Mouse (Mus musculus): ENCODE results near the gene Ptprg. TPM values are rescaled to one million over a fixed set of nuclear protein-coding genes. Genes with fewer than 3 reads are reported as not detected.

The Ptprg gene
- polyA plus RNA-seq, 1 experiment from 2014 or later, result 37.0 TPM

- DNase-seq (ENCODE audit: extremely low spot score, low spot score), result no peak
- 66% methylated on average over 8 of the region's 8 CpGs for WGBS
- no peaks in the 10 kb centered on the region for H3K9me3 ChIP-seq
Measured at GRCm38 (mm10) chr14:11608366-11608765, 55.0 kb downstream of the Ptprg start.

GRCm38 (mm10) chr14:11609857-11610582, 56.7 kb downstream of the Ptprg start:
- no peak for DNase-seq (ENCODE audit: extremely low spot score, low spot score)
- no peak overlapping the region for H3K27ac ChIP-seq
- no peaks in the 10 kb centered on the region for H3K27me3 ChIP-seq (ENCODE audit: poor library complexity, severe bottlenecking)
- no peaks in the 10 kb centered on the region for H3K9me3 ChIP-seq
- peaks cover 15% of the 10 kb centered on the region for H3K4me1 ChIP-seq
- H3K4me3 ChIP-seq, result no peak overlapping the region
- no peaks in the 10 kb centered on the region for H3K36me3 ChIP-seq (replicated peaks)
- 95% methylated on average over 7 of the region's 7 CpGs for WGBS

More at GRCm38 (mm10) chr14:11608366-11608765, 55.0 kb downstream of the Ptprg start:
- H3K4me1 ChIP-seq, result peaks cover 26% of the 10 kb centered on the region
- no peaks in the 10 kb centered on the region for H3K36me3 ChIP-seq (replicated peaks)
- H3K27me3 ChIP-seq (ENCODE audit: poor library complexity, severe bottlenecking), result no peaks in the 10 kb centered on the region
- H3K4me3 ChIP-seq, result no peak overlapping the region
- H3K27ac ChIP-seq, result no peak overlapping the region

- Histone ChIP-seq H3K4me1 (peaks cover 18% of the 10 kb centered on the region), H3K4me3 (no peak overlapping the region), H3K27me3 (ENCODE audit: poor library complexity, severe bottlenecking) (no peaks in the 10 kb centered on the region), H3K36me3 (replicated peaks) (no peaks in the 10 kb centered on the region), H3K27ac (no peak overlapping the region), H3K9me3 (no peaks in the 10 kb centered on the region)
- 94% methylated on average over 5 of the region's 5 CpGs for WGBS
- DNase-seq (ENCODE audit: extremely low spot score, low spot score), result no peak
Measured at GRCm38 (mm10) chr14:11612426-11612825, 59.1 kb downstream of the Ptprg start.

GRCm38 (mm10) chr14:11613146-11613545, 59.8 kb downstream of the Ptprg start:
- Histone ChIP-seq H3K9me3 (no peaks in the 10 kb centered on the region), H3K27ac (no peak overlapping the region), H3K27me3 (ENCODE audit: poor library complexity, severe bottlenecking) (no peaks in the 10 kb centered on the region), H3K4me1 (peaks cover 22% of the 10 kb centered on the region), H3K36me3 (replicated peaks) (no peaks in the 10 kb centered on the region), H3K4me3 (no peak overlapping the region)
- 94% methylated on average over 3 of the region's 3 CpGs for WGBS
- DNase-seq (ENCODE audit: extremely low spot score, low spot score), result no peak

GRCm38 (mm10) chr14:11615697-11616096, 62.4 kb downstream of the Ptprg start:
- DNase-seq (ENCODE audit: extremely low spot score, low spot score), result no peak
- H3K9me3 ChIP-seq, result no peaks in the 10 kb centered on the region
- H3K27me3 ChIP-seq (ENCODE audit: poor library complexity, severe bottlenecking), result no peaks in the 10 kb centered on the region
- no peaks in the 10 kb centered on the region for H3K36me3 ChIP-seq (replicated peaks)
- peaks cover 37% of the 10 kb centered on the region for H3K4me1 ChIP-seq
- H3K27ac ChIP-seq, result no peak overlapping the region
- no peak overlapping the region for H3K4me3 ChIP-seq
- 74% methylated on average over 3 of the region's 3 CpGs for WGBS

GRCm38 (mm10) chr14:11617362-11617761, 64.0 kb downstream of the Ptprg start:
- Histone ChIP-seq H3K4me3 (no peak overlapping the region), H3K36me3 (replicated peaks) (no peaks in the 10 kb centered on the region), H3K27me3 (ENCODE audit: poor library complexity, severe bottlenecking) (no peaks in the 10 kb centered on the region), H3K4me1 (peaks cover 48% of the 10 kb centered on the region), H3K9me3 (no peaks in the 10 kb centered on the region), H3K27ac (no peak overlapping the region)
- DNase-seq (ENCODE audit: extremely low spot score, low spot score), result no peak
- 93% methylated on average over 6 of the region's 6 CpGs for WGBS

GRCm38 (mm10) chr14:11618140-11618705, 64.9 kb downstream of the Ptprg start:
- Histone ChIP-seq H3K4me3 (no peak overlapping the region), H3K9me3 (no peaks in the 10 kb centered on the region), H3K36me3 (replicated peaks) (no peaks in the 10 kb centered on the region), H3K4me1 (peaks cover 56% of the 10 kb centered on the region), H3K27ac (no peak overlapping the region), H3K27me3 (ENCODE audit: poor library complexity, severe bottlenecking) (no peaks in the 10 kb centered on the region)
- DNase-seq (ENCODE audit: extremely low spot score, low spot score), result no peak
- WGBS, result 79% methylated on average over 6 of the region's 6 CpGs

- peaks cover 56% of the 10 kb centered on the region for H3K4me1 ChIP-seq
- H3K36me3 ChIP-seq (replicated peaks), result no peaks in the 10 kb centered on the region
- H3K4me3 ChIP-seq, result no peak overlapping the region
- no peaks in the 10 kb centered on the region for H3K27me3 ChIP-seq (ENCODE audit: poor library complexity, severe bottlenecking)
- H3K27ac ChIP-seq, result no peak overlapping the region
- no peaks in the 10 kb centered on the region for H3K9me3 ChIP-seq
- no peak for DNase-seq (ENCODE audit: extremely low spot score, low spot score)
- 87% methylated on average over 7 of the region's 7 CpGs for WGBS
Measured at GRCm38 (mm10) chr14:11619606-11620005, 66.3 kb downstream of the Ptprg start.

GRCm38 (mm10) chr14:11620314-11620713, 67.0 kb downstream of the Ptprg start:
- Histone ChIP-seq H3K4me1 (peaks cover 53% of the 10 kb centered on the region), H3K27me3 (ENCODE audit: poor library complexity, severe bottlenecking) (no peaks in the 10 kb centered on the region), H3K36me3 (replicated peaks) (no peaks in the 10 kb centered on the region), H3K4me3 (no peak overlapping the region), H3K9me3 (no peaks in the 10 kb centered on the region), H3K27ac (0 out of 2 replicates have a peak overlapping the region, but pooled peaks have one; percentile 8)
- WGBS, result 66% methylated on average over 6 of the region's 6 CpGs
- no peak for DNase-seq (ENCODE audit: extremely low spot score, low spot score)

- Histone ChIP-seq H3K36me3 (replicated peaks) (no peaks in the 10 kb centered on the region), H3K9me3 (no peaks in the 10 kb centered on the region), H3K4me3 (no peak overlapping the region), H3K27ac (peak overlapping the region; percentile 66), H3K27me3 (ENCODE audit: poor library complexity, severe bottlenecking) (no peaks in the 10 kb centered on the region), H3K4me1 (peaks cover 46% of the 10 kb centered on the region)
- DNase-seq (ENCODE audit: extremely low spot score, low spot score), result peak; percentile 18
- 27% methylated on average over 10 of the region's 10 CpGs for WGBS
Measured at GRCm38 (mm10) chr14:11620962-11621568, 67.7 kb downstream of the Ptprg start.

- no peak for DNase-seq (ENCODE audit: extremely low spot score, low spot score)
- 90% methylated on average over 4 of the region's 4 CpGs for WGBS
- H3K27ac ChIP-seq, result no peak overlapping the region
- no peak overlapping the region for H3K4me3 ChIP-seq
- H3K9me3 ChIP-seq, result no peaks in the 10 kb centered on the region
- no peaks in the 10 kb centered on the region for H3K36me3 ChIP-seq (replicated peaks)
- peaks cover 38% of the 10 kb centered on the region for H3K4me1 ChIP-seq
- no peaks in the 10 kb centered on the region for H3K27me3 ChIP-seq (ENCODE audit: poor library complexity, severe bottlenecking)
Measured at GRCm38 (mm10) chr14:11623576-11623975, 70.2 kb downstream of the Ptprg start.

- Histone ChIP-seq H3K4me3 (no peak overlapping the region), H3K4me1 (peaks cover 3% of the 10 kb centered on the region; the same call in 1 of the 2 replicates), H3K27ac (no peak overlapping the region), H3K9me3 (no peaks in the 10 kb centered on the region), H3K27me3 (ENCODE audit: poor library complexity, severe bottlenecking) (no peaks in the 10 kb centered on the region), H3K36me3 (replicated peaks) (no peaks in the 10 kb centered on the region)
- no peak for DNase-seq (ENCODE audit: extremely low spot score, low spot score)
- WGBS, result 82% methylated on average over 2 of the region's 2 CpGs
Measured at GRCm38 (mm10) chr14:11630736-11631135, 77.4 kb downstream of the Ptprg start.

GRCm38 (mm10) chr14:11631505-11631904, 78.2 kb downstream of the Ptprg start:
- no peaks in the 10 kb centered on the region for H3K36me3 ChIP-seq (replicated peaks)
- no peaks in the 10 kb centered on the region for H3K27me3 ChIP-seq (ENCODE audit: poor library complexity, severe bottlenecking)
- H3K27ac ChIP-seq, result no peak overlapping the region
- no peaks in the 10 kb centered on the region for H3K9me3 ChIP-seq
- H3K4me1 ChIP-seq, result peaks cover 3% of the 10 kb centered on the region; the same call in 1 of the 2 replicates
- no peak overlapping the region for H3K4me3 ChIP-seq
- WGBS, result 93% methylated on average over 4 of the region's 4 CpGs
- no peak for DNase-seq (ENCODE audit: extremely low spot score, low spot score)

All from forebrain, embryonic 10.5 days (tissue).